Mouse (Mus musculus) adipocyte (in vitro differentiated cells): ENCODE data around the gene Kdm1b.

ENCODE experiments used
- DNase-seq: peaks from one replicate; pipeline ENCODE4 v3.0.0-alpha.2; 2016; ENCODE audit warnings: low spot score

The Kdm1b gene

DNA sequence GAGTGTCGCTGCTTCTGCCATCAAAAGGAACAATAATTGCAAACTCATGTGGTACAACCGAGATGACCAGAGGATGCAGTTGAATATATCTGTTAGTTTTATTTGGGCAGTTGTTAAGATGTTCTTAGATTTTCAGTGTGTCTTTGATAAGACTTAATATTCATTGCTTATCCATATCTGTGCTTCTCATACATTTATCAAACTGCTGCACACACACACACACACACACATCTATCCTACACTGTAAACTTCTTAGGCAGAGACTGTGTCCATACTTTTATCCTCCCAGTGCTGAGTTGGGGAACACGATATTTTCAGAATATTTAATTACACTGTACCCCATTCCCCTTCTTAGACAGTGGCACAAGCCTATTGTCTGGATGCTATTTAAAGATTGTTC lies 67.9 kb downstream of the Kdm1b start:
- DNase-seq: no peak

DNA sequence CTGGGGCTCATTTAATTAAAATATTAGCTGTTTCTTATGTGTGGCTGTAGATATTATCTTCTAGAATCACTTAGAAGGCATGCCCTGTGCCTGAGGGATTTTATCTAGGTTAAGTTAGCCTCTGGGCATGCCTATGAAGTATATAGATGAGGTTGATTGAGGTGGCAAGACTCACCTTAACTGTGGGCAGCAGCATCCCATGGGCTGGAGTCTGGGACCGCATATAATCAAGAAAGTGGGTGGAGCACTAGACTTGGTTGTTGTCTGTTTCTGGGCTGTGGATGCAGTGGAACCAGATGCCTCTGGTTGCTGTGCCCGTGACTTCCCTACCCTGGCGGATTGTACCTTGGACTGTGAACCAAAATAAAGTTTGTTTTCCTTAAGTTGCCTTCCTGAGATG lies 68.8 kb downstream of the Kdm1b start:
- no peak for DNase-seq

DNA sequence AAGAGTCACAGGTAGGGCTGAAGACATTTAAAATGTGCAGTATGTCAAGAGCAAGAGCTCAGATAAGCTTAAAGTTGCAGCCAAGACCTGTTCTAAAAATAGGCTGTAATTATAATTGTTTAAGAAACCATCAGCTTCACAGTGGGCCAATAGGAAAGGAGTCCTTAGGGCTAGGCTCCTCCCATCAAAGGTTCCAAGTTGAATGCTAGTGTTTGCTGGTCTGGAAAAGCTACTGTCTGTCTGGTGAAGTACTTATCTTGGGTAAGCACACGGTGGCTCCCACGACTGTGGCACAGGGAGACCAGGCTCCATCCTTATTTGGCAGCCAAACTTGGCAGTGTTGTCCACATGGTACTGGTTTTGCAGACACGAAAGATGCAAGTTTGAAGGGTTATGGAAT lies 69.6 kb downstream of the Kdm1b start:
- no peak for DNase-seq

DNA sequence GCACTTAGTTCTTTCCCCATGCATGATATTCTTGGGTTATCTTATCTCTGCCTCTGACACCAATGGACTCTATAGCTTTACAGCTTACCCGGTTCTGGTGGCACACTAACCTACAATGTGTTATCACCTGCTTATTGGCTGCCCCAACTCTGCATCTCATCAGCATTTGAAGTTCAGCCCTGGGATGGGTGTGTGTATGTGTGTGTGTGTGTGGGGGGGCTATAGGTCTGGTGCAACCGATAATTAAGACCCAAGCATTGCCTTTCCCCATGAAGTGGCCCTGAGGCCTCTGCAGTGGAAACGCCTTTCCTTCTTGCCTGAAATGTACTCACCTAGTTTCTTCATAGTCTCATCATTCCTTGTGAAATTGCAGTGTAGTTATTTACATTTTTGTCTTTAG lies 72.7 kb downstream of the Kdm1b start:
- DNase-seq: no peak

DNA sequence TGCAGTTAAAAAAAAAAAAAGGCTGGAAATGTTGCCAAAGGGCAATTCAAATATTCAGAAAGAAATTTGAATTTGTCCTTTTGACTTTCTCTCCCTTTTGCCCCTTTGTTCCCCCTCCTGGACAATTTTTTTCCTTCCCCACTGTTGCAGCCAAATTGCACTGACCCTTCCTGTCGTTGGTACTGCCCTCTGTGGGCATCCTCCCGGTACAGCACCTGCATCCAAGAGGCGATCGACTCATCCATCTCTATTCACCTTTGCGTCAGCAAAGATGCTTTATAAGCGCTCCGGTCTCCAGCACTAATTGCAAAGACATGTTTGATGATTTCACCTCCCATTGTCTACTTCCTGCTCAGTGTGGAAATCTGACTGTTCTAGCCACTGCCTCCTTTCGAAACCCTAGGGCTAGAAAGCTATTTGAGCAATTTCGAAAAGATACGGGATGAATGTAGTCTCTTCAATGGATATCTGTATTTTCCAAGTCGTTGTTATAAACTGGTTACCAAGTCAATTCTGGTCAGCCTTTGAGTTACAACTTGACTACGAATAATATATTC lies 78.1 kb downstream of the Kdm1b start:
- DNase-seq: no peak

DNA sequence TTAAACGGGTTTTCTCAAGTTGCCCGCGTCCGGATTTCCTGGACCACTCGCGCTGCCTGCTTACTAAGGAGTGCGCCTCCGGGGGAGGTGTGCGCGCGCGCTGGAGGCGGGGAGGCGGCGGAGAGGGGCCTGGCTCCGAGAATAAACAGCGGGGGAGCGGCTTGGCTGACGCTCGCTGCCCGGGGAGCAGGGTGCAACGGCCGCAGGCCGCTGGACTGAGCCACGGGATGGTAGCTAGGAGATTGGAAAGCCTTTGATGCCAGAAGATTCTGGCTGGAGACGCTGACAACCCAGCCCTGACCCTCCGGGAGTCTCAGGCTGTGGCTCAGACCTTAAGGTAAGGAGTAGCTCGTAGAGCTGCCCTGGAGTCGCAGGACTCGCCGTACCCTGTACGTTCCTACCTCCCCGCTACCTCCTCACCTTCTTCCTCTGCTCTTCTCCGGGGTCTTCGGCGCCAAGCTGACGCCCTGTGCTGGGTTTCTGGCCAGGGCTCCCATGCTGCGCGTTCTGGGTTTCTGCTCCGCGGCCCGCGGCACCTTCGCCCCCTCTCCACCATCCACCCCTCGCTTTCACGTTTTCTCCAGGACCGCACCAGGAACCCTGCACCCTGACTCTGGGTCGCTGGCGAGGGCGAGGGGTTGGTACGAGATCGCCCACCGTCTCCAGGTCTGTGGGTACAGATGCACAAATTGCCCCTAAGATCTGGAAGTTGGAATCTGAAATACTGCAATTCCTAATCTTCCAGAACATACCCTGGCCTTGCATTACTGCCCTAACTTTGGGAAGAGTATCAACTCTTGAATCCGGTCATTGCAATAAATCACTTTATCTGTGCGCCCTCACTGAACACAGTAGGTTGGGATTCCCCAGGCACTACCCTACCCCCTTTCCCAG lies 79.5 kb downstream of the Kdm1b start, which contains the start of gene Rnf144b:
Rnf144b (plus strand) TSS at position 120 of the 894 bp plus-strand sequence.
- no peak for DNase-seq

DNA sequence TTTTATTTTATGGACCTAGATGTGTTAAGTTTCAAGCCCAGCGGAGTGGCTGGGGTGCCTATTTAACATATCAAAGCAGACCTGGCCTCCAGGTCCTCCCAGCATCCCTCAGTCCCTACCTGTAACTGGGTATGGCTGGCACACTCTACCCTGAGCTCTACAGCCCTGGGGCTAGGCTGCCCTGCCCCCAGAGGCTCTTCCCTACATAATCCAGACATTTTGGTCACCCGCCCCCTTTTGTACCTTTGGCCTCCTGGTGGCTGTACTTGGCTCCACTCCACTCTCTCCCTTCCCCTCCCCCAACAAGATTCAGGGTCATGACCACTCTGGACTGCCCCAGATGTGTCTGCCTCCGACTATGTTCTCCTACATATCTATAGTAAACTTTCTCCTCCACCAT lies 81.2 kb downstream of the Kdm1b start:
- DNase-seq: no peak

DNA sequence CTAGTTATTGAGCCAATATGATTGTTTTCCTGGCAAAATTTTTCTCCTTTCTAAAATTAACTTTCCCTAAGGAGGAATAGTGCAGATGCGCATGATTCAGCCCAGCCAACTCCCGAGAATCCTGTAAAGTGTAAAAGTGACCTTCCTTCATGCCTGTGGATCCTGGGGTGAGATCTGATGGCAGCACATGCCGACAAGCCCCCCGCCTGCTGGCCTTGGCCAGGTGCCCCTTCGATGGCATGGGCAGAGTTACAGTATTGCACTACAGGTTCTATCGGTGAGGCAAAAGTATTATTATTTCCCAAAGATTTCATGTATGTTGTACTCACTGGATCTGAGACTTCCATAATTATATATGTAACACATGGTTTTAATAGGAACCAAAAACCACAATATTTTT lies 81.7 kb downstream of the Kdm1b start:
- DNase-seq: no peak

DNA sequence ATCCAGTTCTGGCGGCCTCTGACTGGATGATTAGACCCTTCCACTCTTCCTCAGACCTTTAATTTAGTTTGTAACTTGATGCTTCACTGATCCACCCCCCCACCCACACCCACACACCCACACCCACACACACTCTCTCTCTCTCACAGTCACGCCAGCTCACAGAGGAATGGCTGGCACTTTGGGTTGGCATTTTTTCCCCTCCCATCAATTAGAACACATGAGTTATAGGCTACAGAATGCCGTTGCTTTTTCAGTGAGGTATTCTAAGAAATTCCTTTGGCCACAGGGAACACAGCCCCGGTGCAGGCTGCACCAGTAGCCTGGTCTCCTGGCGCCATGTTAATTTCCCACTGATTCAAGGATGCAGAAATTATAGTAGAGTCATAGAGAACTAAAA lies 82.3 kb downstream of the Kdm1b start:
- no peak for DNase-seq

DNA sequence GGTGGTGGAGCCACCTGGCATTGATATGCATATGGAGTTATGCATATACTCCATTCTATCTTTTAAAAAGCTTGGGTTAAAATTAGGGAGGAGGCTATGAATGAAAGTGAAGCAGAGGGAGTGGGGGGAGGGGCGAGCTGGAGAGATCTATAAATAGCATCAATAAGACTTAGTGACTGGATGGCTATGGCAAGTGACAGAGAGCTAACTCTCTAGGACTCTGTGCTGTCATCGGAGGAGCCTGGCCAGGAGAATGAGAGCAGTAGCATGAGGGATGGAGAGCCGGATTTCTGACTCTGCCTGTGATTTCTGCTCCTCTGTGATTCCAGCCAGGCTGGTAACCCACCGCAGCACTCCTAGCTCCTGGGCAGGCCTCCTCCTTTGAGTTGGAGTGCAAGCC lies 85.8 kb downstream of the Kdm1b start:
- DNase-seq: no peak

DNA sequence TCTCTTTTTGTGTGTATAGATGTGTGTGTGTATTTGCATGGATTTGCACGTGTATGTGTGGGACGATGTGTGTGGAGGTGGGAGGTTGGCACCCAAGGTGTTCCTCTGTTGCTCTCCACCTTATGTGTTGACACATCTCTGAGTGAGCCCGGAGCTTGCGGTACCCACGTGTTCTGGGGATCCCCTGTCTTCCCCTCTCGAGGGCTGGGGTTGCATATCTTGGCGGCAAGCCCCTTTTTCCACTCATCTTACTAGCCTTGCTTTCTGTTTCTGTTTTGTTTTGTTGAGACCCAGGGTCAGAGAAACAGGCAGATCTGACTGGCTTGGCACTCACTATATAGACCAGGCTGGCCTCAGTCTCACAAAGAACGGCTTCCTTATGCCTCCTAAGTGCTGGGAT lies 89.8 kb downstream of the Kdm1b start:
- DNase-seq: no peak

DNA sequence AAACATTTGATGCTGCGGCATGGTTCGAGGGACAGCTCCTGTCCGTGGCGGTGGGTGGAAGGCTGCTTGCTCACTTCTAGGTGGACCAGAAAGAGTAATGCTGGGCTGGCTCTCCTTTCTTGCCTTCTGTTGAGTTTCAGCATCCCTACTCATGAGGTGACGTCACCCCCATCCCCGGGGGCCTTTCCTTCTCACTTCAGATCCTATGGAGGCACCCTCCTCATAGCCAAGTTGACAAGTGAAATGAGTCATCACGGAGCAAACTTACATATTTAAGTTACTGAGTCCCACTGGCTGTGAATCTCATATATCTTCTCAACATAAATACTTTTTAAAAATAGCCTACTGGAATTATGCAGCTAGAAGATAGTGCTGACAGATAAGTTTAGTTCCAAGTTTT lies 91.5 kb downstream of the Kdm1b start:
- no peak for DNase-seq
